Mouse (Mus musculus) thymus, postnatal 25 days (tissue): Measurements from ENCODE around the gene Plekhh1.
A peak's percentile ranks its signal among the peaks of the same experiment; 100 is the strongest.

ENCODE experiments used
- DNase-seq: peaks from one replicate; pipeline ENCODE4 v3.0.0; 2022

Plekhh1 gene

GRCm38 (mm10) chr12:79073362-79073761, 44.4 kb downstream of the Plekhh1 start:
- no peak for DNase-seq

GRCm38 (mm10) chr12:79089182-79089812, 60.3 kb downstream of the Plekhh1 start, which contains the start of gene Pigh:
Gene Pigh (minus strand): TSS chr12:79089651.
- DNase-seq: peak; percentile 87

GRCm38 (mm10) chr12:79092569-79092968, 63.6 kb downstream of the Plekhh1 start:
- DNase-seq: peak; percentile 76

GRCm38 (mm10) chr12:79097106-79097752, 68.3 kb downstream of the Plekhh1 start:
- DNase-seq: peak; percentile 23

- no peak for DNase-seq
Observed at GRCm38 (mm10) chr12:79103773-79104172, 74.8 kb downstream of the Plekhh1 start.

- DNase-seq: no peak
Observed at GRCm38 (mm10) chr12:79104544-79104943, 75.6 kb downstream of the Plekhh1 start.

- DNase-seq: no peak
Observed at GRCm38 (mm10) chr12:79105312-79105711, 76.3 kb downstream of the Plekhh1 start.

GRCm38 (mm10) chr12:79118991-79119390, 90.0 kb downstream of the Plekhh1 start:
- DNase-seq: no peak

GRCm38 (mm10) chr12:79122820-79123219, 93.9 kb downstream of the Plekhh1 start:
- no peak for DNase-seq

- DNase-seq: peak; percentile 80
Observed at GRCm38 (mm10) chr12:79130299-79131177, 101.6 kb downstream of the Plekhh1 start, which contains the start of gene Arg2. Gene Arg2 (plus strand): TSS chr12:79130777.
